ENCODE assay signal across 15 mouse cellular contexts in the genomic region with DNA sequence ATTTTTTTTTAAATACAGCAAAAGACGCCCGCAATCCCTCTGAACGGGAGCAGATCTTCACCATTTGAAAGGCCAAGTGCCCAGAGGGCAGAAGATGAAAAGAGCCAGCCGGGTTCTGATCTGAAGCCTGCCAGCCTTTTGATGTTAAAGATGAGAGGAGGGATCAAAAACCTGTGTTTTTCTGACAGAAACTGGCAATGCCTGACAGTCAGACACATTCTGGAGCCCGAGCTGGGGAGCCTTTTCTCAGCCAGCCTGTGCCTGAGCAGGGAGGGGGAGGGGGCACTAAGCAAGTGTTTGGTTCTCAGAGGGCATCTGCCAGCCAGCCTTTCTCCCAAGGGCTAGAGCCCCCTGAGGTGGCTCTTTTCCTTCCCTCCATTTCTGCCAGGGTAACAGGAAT. TPM values are rescaled to one million over a fixed set of nuclear protein-coding genes. Genes with fewer than 3 reads are reported as not detected.
DNase-seq lines count a peak whose midpoint lies in the region; ATAC-seq lines count a peak whose summit lies in the region.
"Had no signal": no experiment of that assay in that cellular context is flagged by ENCODE, and none has a peak within 500 bp of the region (broad histone marks: within the 10 kb centered on the region; RNA-seq: fewer than 3 reads in every experiment).

No protein-coding gene starts in this region.

- H3K27me3 ChIP-seq in limb, embryonic 13.5 days, result 0 out of 2 replicates have a peak, but pooled peaks cover 3% of the 10 kb centered on the region
- no peaks in the 10 kb centered on the region for H3K27me3 ChIP-seq in limb, embryonic 10.5 days (ENCODE audit: low read depth, poor library complexity, severe bottlenecking)
- H3K27me3 ChIP-seq in forebrain, embryonic 14.5 days (replicated peaks; ENCODE audit: control insufficient read depth, insufficient read depth, low read length), result no peaks in the 10 kb centered on the region
- H3K27me3 ChIP-seq in midbrain, embryonic 15.5 days (replicated peaks), result no peaks in the 10 kb centered on the region
- H3K27me3 ChIP-seq: limb, embryonic 12.5 days had no signal

- peak; percentile 46 for DNase-seq in adrenal gland, postnatal 14 days
- DNase-seq in adrenal gland, adult 18-20 months (ENCODE audit: low spot score in 2 of 2), result no peak
- no peak for DNase-seq in limb, embryonic 10.5 days (ENCODE audit: low spot score)
- peak; percentile 77 for DNase-seq in forebrain, embryonic 14.5 days (ENCODE audit: low spot score)
- no peak for DNase-seq in left cerebral cortex, adult 8-10 months (ENCODE audit: low spot score in 2 of 2)
- DNase-seq in kidney, adult 11 months, result no peak
- DNase-seq: gastrocnemius, postnatal 10 days; heart, postnatal 4 days; layer of hippocampus, adult 9-11 months; liver, postnatal 0 days had no signal

- peaks cover 3% of the 10 kb centered on the region; the same call in 1 of the 2 replicates for H3K4me1 ChIP-seq in limb, embryonic 13.5 days
- 0 out of 2 replicates have a peak, but pooled peaks cover 10% of the 10 kb centered on the region for H3K4me1 ChIP-seq in limb, embryonic 10.5 days
- H3K4me1 ChIP-seq in forebrain, embryonic 14.5 days (ENCODE audit: control insufficient read depth, insufficient read depth, low read length), result peaks cover 20% of the 10 kb centered on the region
- H3K4me1 ChIP-seq in midbrain, embryonic 15.5 days, result peaks cover 18% of the 10 kb centered on the region

- no peaks in the 10 kb centered on the region for H3K9me3 ChIP-seq in limb, embryonic 13.5 days
- no peaks in the 10 kb centered on the region for H3K9me3 ChIP-seq in limb, embryonic 10.5 days (replicated peaks)
- no peaks in the 10 kb centered on the region for H3K9me3 ChIP-seq in forebrain, embryonic 14.5 days (replicated peaks; ENCODE audit: control insufficient read depth, low read length)
- H3K9me3 ChIP-seq in midbrain, embryonic 15.5 days, result no peaks in the 10 kb centered on the region
- H3K9me3 ChIP-seq: heart, embryonic 10.5 days; limb, embryonic 12.5 days had no signal

- 31% methylated on average over 5 of the region's 5 CpGs for WGBS in limb, embryonic 13.5 days
- 41% methylated on average over 5 of the region's 5 CpGs for WGBS in limb, embryonic 10.5 days
- 34% methylated on average over 5 of the region's 5 CpGs for WGBS in forebrain, embryonic 14.5 days
- WGBS in midbrain, embryonic 15.5 days, result 24% methylated on average over 5 of the region's 5 CpGs

- H3K9ac ChIP-seq in limb, embryonic 13.5 days, result 0 out of 2 replicates have a peak overlapping the region, but pooled peaks have one; percentile 2
- no peak overlapping the region for H3K9ac ChIP-seq in forebrain, embryonic 14.5 days (ENCODE audit: low read length)
- no peak overlapping the region for H3K9ac ChIP-seq in midbrain, embryonic 15.5 days
- H3K9ac ChIP-seq: limb, embryonic 12.5 days; liver, postnatal 0 days had no signal

- no peak overlapping the region for H3K4me2 ChIP-seq in limb, embryonic 13.5 days (replicated peaks)
- H3K4me2 ChIP-seq in forebrain, embryonic 14.5 days (ENCODE audit: low read length), result no peak overlapping the region
- H3K4me2 ChIP-seq in midbrain, embryonic 15.5 days, result no peak overlapping the region
- H3K4me2 ChIP-seq: limb, embryonic 12.5 days had no signal

- H3K36me3 ChIP-seq in limb, embryonic 13.5 days, result no peaks in the 10 kb centered on the region
- no peaks in the 10 kb centered on the region for H3K36me3 ChIP-seq in limb, embryonic 10.5 days
- no peaks in the 10 kb centered on the region for H3K36me3 ChIP-seq in forebrain, embryonic 14.5 days (ENCODE audit: control insufficient read depth, insufficient read depth, low read length)
- H3K36me3 ChIP-seq in midbrain, embryonic 15.5 days (replicated peaks), result no peaks in the 10 kb centered on the region
- H3K36me3 ChIP-seq: heart, embryonic 10.5 days; limb, embryonic 12.5 days had no signal

- H3K27ac ChIP-seq in limb, embryonic 13.5 days, result no peak overlapping the region
- H3K27ac ChIP-seq in limb, embryonic 10.5 days, result no peak overlapping the region
- H3K27ac ChIP-seq in forebrain, embryonic 14.5 days (ENCODE audit: low read depth, low read length), result peak overlapping the region; percentile 60
- H3K27ac ChIP-seq in midbrain, embryonic 15.5 days, result peak overlapping the region; percentile 78
- H3K27ac ChIP-seq: heart, embryonic 10.5 days; limb, embryonic 12.5 days had no signal

- no peak for ATAC-seq in limb, embryonic 13.5 days (ENCODE audit: low FRiP score, low read depth)
- ATAC-seq in forebrain, embryonic 14.5 days, result peak; percentile 60
- ATAC-seq in midbrain, embryonic 15.5 days (replicated peaks), result peak; percentile 75
- ATAC-seq: liver, postnatal 0 days had no signal

- H3K4me3 ChIP-seq in limb, embryonic 13.5 days, result no peak overlapping the region
- H3K4me3 ChIP-seq in limb, embryonic 10.5 days, result no peak overlapping the region
- H3K4me3 ChIP-seq in forebrain, embryonic 14.5 days (ENCODE audit: low read depth, low read length), result no peak overlapping the region
- no peak overlapping the region for H3K4me3 ChIP-seq in midbrain, embryonic 15.5 days
- H3K4me3 ChIP-seq: erythroblast, embryonic 14.5 days; heart, embryonic 10.5 days; limb, embryonic 12.5 days had no signal

RNA-seq across cellular contexts. Expression of gene Wwc1, which starts 39.3 kb away (rescaled TPM):
- total RNA-seq in adrenal gland, postnatal 14 days (2021), result 38.7 and 52.9 TPM in 2 replicates
- total RNA-seq in adrenal gland, adult 18-20 months (2021), result 10 to 100 TPM; 64.0 to 84.7 TPM
- polyA plus RNA-seq in limb, embryonic 13.5 days (2015; fragmentation: Nextera tagmentation; extraction: Ambion mirVana), result 3.1 and 4.6 TPM in 2 replicates
- polyA plus RNA-seq in limb, embryonic 10.5 days (2016; fragmentation: Nextera tagmentation; extraction: Ambion mirVana), result 1.9 and 2.2 TPM in 2 replicates
- 10.4 and 11.1 TPM in 2 replicates for polyA plus RNA-seq in forebrain, embryonic 14.5 days (2014; fragmentation: Nextera tagmentation; extraction: Ambion mirVana)
- polyA plus RNA-seq in midbrain, embryonic 15.5 days (2015; fragmentation: Nextera tagmentation; extraction: Ambion mirVana), result 13.2 and 18.1 TPM in 2 replicates
- total RNA-seq in left cerebral cortex, adult 8-10 months (2022), result 100 to 1,000 TPM in 3 of 4 experiments, 10 to 100 TPM in 1; 95.1 to 109 (median 101) TPM

Comparison
In these comparisons a context has a peak if more than half of its experiments do, and no peak if none do; other contexts are left out.
1. DNase-seq: peak in adrenal gland, postnatal 14 days (single experiment) and forebrain, embryonic 14.5 days (single experiment); none in adrenal gland, adult 18-20 months (0 of 2), limb, embryonic 10.5 days (single experiment), left cerebral cortex, adult 8-10 months (0 of 2) and kidney, adult 11 months (single experiment).
2. H3K27ac ChIP-seq: peak in forebrain, embryonic 14.5 days (single experiment) and midbrain, embryonic 15.5 days (single experiment); none in limb, embryonic 13.5 days (single experiment) and limb, embryonic 10.5 days (single experiment).